In the genomic region with DNA sequence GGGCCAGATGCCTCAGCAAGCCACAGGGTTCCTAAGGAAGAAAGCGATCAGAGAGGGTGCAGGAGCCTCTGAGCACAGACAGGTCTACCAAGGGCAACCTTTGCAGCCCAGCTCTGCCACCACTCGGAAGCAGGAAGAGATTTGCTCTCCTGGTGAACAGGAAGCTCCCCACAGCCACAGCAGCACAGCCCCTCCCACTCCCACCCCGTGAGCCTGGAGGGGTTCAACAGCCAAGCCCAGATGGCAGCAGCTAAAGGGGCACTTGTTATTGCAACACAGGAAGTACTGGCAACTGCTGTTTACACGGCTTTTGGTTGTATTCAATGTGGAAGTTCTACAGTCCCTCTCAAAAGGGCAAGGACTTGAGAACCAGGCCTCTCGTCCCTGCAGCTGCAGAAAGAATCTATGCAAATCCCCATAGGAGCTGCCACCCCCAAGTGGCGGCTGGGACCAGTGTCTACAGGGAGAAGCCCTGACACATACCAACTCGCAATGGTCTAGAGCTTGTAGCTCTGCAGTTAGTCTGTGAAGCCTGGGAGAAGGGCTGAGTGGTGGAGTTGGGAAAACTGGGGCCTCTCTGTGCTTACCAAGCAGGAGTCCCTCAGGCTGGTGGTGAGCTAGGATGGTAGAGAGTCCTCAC, we compare ENCODE assay signal across 7 mouse cellular contexts. TPM values are rescaled to one million over a fixed set of nuclear protein-coding genes. Genes with fewer than 3 reads are reported as not detected.
DNase-seq lines count a peak whose midpoint lies in the region; ATAC-seq lines count a peak whose summit lies in the region.

No protein-coding gene starts in this region.

- H3K27ac ChIP-seq in heart, embryonic 16.5 days (ENCODE audit: low read length): peak overlapping the region; percentile 92
- peak overlapping the region; percentile 30; the same call in 1 of the 2 replicates for H3K27ac ChIP-seq in limb, embryonic 15.5 days

- no peak overlapping the region for H3K4me3 ChIP-seq in heart, embryonic 16.5 days (ENCODE audit: low read length)
- no peak overlapping the region for H3K4me3 ChIP-seq in limb, embryonic 15.5 days

- WGBS in heart, embryonic 16.5 days: 24% methylated on average over 7 of the region's 7 CpGs
- WGBS in limb, embryonic 15.5 days: 37% methylated on average over 7 of the region's 7 CpGs

- no peak overlapping the region for H3K9ac ChIP-seq in heart, embryonic 16.5 days (ENCODE audit: low read length)
- H3K9ac ChIP-seq in limb, embryonic 15.5 days: no peak overlapping the region

- DNase-seq in layer of hippocampus, adult 11-12 months (ENCODE audit: low spot score): peak; percentile 43
- DNase-seq in layer of hippocampus, adult 9-10 months (ENCODE audit: low spot score): no peak
- peak; percentile 10 for DNase-seq in adrenal gland, postnatal 25 days
- no peak for DNase-seq in cerebellum, adult 18-20 months

- peak; percentile 51 for ATAC-seq in heart, embryonic 16.5 days (replicated peaks; ENCODE audit: extremely low read depth, insufficient read depth, low FRiP score)
- no peak; the same call in 1 of the 2 replicates for ATAC-seq in limb, embryonic 15.5 days (ENCODE audit: insufficient number of reproducible peaks, low FRiP score, low TSS enrichment, low read depth)
- ATAC-seq in neutrophil, adult 5-6 weeks (ENCODE audit: extremely low read depth, insufficient number of reproducible peaks, low FRiP score, poor library complexity, severe bottlenecking): peak; percentile 46

- no peaks in the 10 kb centered on the region for H3K27me3 ChIP-seq in heart, embryonic 16.5 days (ENCODE audit: control insufficient read depth, insufficient read depth, low read length)
- no peaks in the 10 kb centered on the region for H3K27me3 ChIP-seq in limb, embryonic 15.5 days

- H3K9me3 ChIP-seq in heart, embryonic 16.5 days (replicated peaks; ENCODE audit: control insufficient read depth, low read length): no peaks in the 10 kb centered on the region
- H3K9me3 ChIP-seq in limb, embryonic 15.5 days: no peaks in the 10 kb centered on the region

- peak overlapping the region; percentile 8; the same call in 1 of the 2 replicates for H3K4me2 ChIP-seq in heart, embryonic 16.5 days (ENCODE audit: low read depth, low read length)
- H3K4me2 ChIP-seq in limb, embryonic 15.5 days: no peak overlapping the region

- no peaks in the 10 kb centered on the region for H3K36me3 ChIP-seq in heart, embryonic 16.5 days (ENCODE audit: control insufficient read depth, insufficient read depth)
- no peaks in the 10 kb centered on the region for H3K36me3 ChIP-seq in limb, embryonic 15.5 days

- H3K4me1 ChIP-seq in heart, embryonic 16.5 days (ENCODE audit: control insufficient read depth, insufficient read depth, low read length): peaks cover 7% of the 10 kb centered on the region
- 0 out of 2 replicates have a peak, but pooled peaks cover 10% of the 10 kb centered on the region for H3K4me1 ChIP-seq in limb, embryonic 15.5 days

RNA-seq across cellular contexts. Expression of gene Lrrc8d, which starts 51.0 kb away (rescaled TPM):
- 99.7 and 124 TPM in 2 replicates for total RNA-seq in adrenal gland, postnatal 25 days (2021)
- polyA plus RNA-seq in heart, embryonic 16.5 days (2015; fragmentation: Nextera tagmentation; extraction: Ambion mirVana): 8.3 and 9.6 TPM in 2 replicates
- polyA plus RNA-seq in limb, embryonic 15.5 days (2015; fragmentation: Nextera tagmentation; extraction: Ambion mirVana): 10.7 and 11.6 TPM in 2 replicates
- total RNA-seq in neutrophil, adult 5-6 weeks (2017): 42.0 and 43.2 TPM in 2 replicates

Comparison
In these comparisons a context has a peak if more than half of its experiments do, and no peak if none do; other contexts are left out.
1. DNase-seq: peak in layer of hippocampus, adult 11-12 months (single experiment) and adrenal gland, postnatal 25 days (single experiment); none in layer of hippocampus, adult 9-10 months (single experiment) and cerebellum, adult 18-20 months (0 of 2).